In the genomic region with DNA sequence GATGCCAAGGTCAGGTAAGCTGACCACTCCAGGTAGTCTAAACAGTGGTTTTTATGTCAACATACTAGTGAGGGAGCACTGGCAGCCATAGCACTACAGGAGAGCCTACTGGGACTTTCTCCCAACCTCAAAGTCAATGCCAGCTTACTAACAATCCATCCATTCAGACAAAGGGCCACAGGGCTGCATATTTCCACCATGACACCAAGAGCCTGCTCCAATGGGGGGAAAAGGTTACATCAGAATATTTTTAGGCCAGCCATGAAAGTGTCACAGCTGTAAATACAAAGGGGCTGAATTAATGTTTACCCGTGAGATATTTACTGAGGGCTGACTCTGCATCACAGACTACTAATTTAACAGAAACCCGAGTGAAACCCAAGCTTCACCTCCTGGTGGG, we compare ENCODE assay signal across 10 mouse cellular contexts.
"Had no signal": no experiment of that assay in that cellular context is flagged by ENCODE, and none has a peak within 500 bp of the region (broad histone marks: within the 10 kb centered on the region; RNA-seq: fewer than 3 reads in every experiment).

No protein-coding gene starts in this region.

- H3K4me2 ChIP-seq: limb, embryonic 13.5 days; midbrain, embryonic 13.5 days had no signal

- H3K4me3 ChIP-seq: limb, embryonic 13.5 days; midbrain, embryonic 13.5 days had no signal

- H3K9ac ChIP-seq: limb, embryonic 13.5 days; liver, embryonic 14.5 days; midbrain, embryonic 13.5 days had no signal

- H3K9me3 ChIP-seq: limb, embryonic 13.5 days; midbrain, embryonic 13.5 days had no signal

- H3K27ac ChIP-seq: limb, embryonic 13.5 days; liver, embryonic 14.5 days; midbrain, embryonic 13.5 days had no signal

- ATAC-seq: lung, postnatal 0 days; midbrain, embryonic 13.5 days had no signal

- H3K4me1 ChIP-seq: limb, embryonic 13.5 days had no signal

- H3K36me3 ChIP-seq: limb, embryonic 13.5 days; midbrain, embryonic 13.5 days had no signal

- DNase-seq: left cerebral cortex, postnatal 4 days; lung, adult 2 months; lung, postnatal 36 days; right cerebral cortex, adult 18-20 months; right cerebral cortex, postnatal 25 days; thymus, postnatal 36 days had no signal

- H3K27me3 ChIP-seq: limb, embryonic 13.5 days; midbrain, embryonic 13.5 days had no signal
